In genomic region chr14:21847381-21848165, GRCm38 (mm10) we compare ENCODE assay signal across 8 mouse cellular contexts. TPM values are rescaled to one million over a fixed set of nuclear protein-coding genes. Genes with fewer than 3 reads are reported as not detected.
A peak's percentile ranks its signal among the peaks of the same experiment; 100 is the strongest.
DNase-seq lines count a peak whose midpoint lies in the region; TF ChIP-seq lines count a peak whose summit lies in the region.

No protein-coding gene starts in this region.

- intact Hi-C loops in left cerebral cortex, postnatal 4 days (cut with DNase I), result loop anchor here (10.0 kb wide), 1 partner anchor 723 kb away; no protein-coding TSS in a partner anchor

- peak; percentile 63 for DNase-seq in adrenal gland, postnatal 10 days
- DNase-seq in adrenal gland, postnatal 4 days (ENCODE audit: low spot score in 2 of 2), result no peak
- DNase-seq in MEL (ENCODE audit: low read depth, low spot score), result peak; percentile 76
- peak; percentile 91 for DNase-seq in embryo, embryonic 11 days
- DNase-seq in heart, postnatal 4 days, result peak; percentile 59
- peak; percentile 90 for DNase-seq in left cerebral cortex, postnatal 4 days
- peak; percentile 79 for DNase-seq in midbrain, embryonic 10.5 days (ENCODE audit: low spot score)
- DNase-seq in splenic B cell, adult 2 months (ENCODE audit: low read depth, low spot score), result peak; percentile 46

- no peak for TF ChIP-seq EP300 in MEL (IDR thresholded peaks at IDR 0.05; ENCODE audit: low read depth in 1 of 2, low read length in 2 of 2)

- H3K4me1 ChIP-seq in MEL (ENCODE audit: control insufficient read depth in 1 of 2, insufficient read depth in 2 of 2, low read length in 2 of 2), result peaks cover 6 to 26% of the 10 kb centered on the region in 2 experiments
- H3K4me1 ChIP-seq in midbrain, embryonic 10.5 days, result peaks cover 26% of the 10 kb centered on the region

- H3K9ac ChIP-seq in MEL (ENCODE audit: control insufficient read depth, low read depth, low read length, poor library complexity, severe bottlenecking), result peak overlapping the region; percentile 97

- under 1% methylated on average over 50 of the region's 50 CpGs for WGBS in midbrain, embryonic 10.5 days

- H3K27ac ChIP-seq in MEL (ENCODE audit: control insufficient read depth, low read depth, low read length), result peak overlapping the region; percentile 80
- peak overlapping the region; percentile 89 for H3K27ac ChIP-seq in midbrain, embryonic 10.5 days (replicated peaks)

- peaks cover 6 to 14% of the 10 kb centered on the region in 2 experiments; a peak in 3 of 4 replicates for H3K36me3 ChIP-seq in MEL (ENCODE audit: control insufficient read depth in 1 of 2, insufficient read depth in 2 of 2, low read length in 2 of 2)
- peaks cover 46% of the 10 kb centered on the region for H3K36me3 ChIP-seq in midbrain, embryonic 10.5 days
- peaks cover 7% of the 10 kb centered on the region for H3K36me3 ChIP-seq in splenic B cell, adult 2 months (ENCODE audit: control insufficient read depth, insufficient read depth, low read length, poor library complexity, severe bottlenecking)

- peaks cover 11% of the 10 kb centered on the region for H3K79me2 ChIP-seq in MEL (ENCODE audit: control insufficient read depth, insufficient read depth, low read length, poor library complexity)

- TF ChIP-seq CTCF in MEL (IDR thresholded peaks at IDR 0.05 in 2 of 3, conservative IDR thresholded peaks at IDR 0.05 in 1 of 3; ENCODE audit: control insufficient read depth in 1 of 3, insufficient read depth in 1 of 3, low read depth in 2 of 3, low read length in 3 of 3, poor library complexity in 1 of 3, severe bottlenecking in 1 of 3), result no peak

- TF ChIP-seq RAD21 in MEL (IDR thresholded peaks at IDR 0.05; ENCODE audit: low read depth, low read length), result no peak

- no peaks in the 10 kb centered on the region for H3K27me3 ChIP-seq in MEL (ENCODE audit: control insufficient read depth in 1 of 2, insufficient read depth in 2 of 2, low read length in 2 of 2)
- H3K27me3 ChIP-seq in midbrain, embryonic 10.5 days (ENCODE audit: low read depth, poor library complexity, severe bottlenecking), result no peaks in the 10 kb centered on the region
- no peaks in the 10 kb centered on the region for H3K27me3 ChIP-seq in splenic B cell, adult 2 months (ENCODE audit: control insufficient read depth, insufficient read depth, low read length, poor library complexity, severe bottlenecking)

- no peaks in the 10 kb centered on the region for H3K9me3 ChIP-seq in MEL (replicated peaks; ENCODE audit: insufficient read depth, low read length)
- no peaks in the 10 kb centered on the region for H3K9me3 ChIP-seq in midbrain, embryonic 10.5 days (replicated peaks)

- TF ChIP-seq POLR2A in MEL (IDR thresholded peaks at IDR 0.05; ENCODE audit: control insufficient read depth in 1 of 2, insufficient read depth in 1 of 2, low read depth in 1 of 2, low read length in 2 of 2, poor library complexity in 1 of 2), result peak in 1 of 2 experiments; percentile 41; a peak in 1 of 4 replicates

- H3K4me3 ChIP-seq in MEL (ENCODE audit: control insufficient read depth in 1 of 2, insufficient read depth in 1 of 2, low read depth in 2 of 2, low read length in 2 of 2), result peak overlapping the region; percentile 87 to 93
- H3K4me3 ChIP-seq in midbrain, embryonic 10.5 days, result peak overlapping the region; percentile 77

TF ChIP-seq in MEL, 35 proteins besides CTCF, POLR2A, EP300 and RAD21:
- TF ChIP-seq CHD2 (IDR thresholded peaks at IDR 0.05; ENCODE audit: low read length), result no peak
- no peak for TF ChIP-seq MAFK (IDR thresholded peaks at IDR 0.05; ENCODE audit: borderline replicate concordance, low read depth, low read length)
- TF ChIP-seq SMC3 (IDR thresholded peaks at IDR 0.05; ENCODE audit: low read depth, low read length), result no peak
- no peak; the same call in 1 of the 2 replicates for TF ChIP-seq POLR2AphosphoS2 (IDR thresholded peaks at IDR 0.05; ENCODE audit: low read length)
- TF ChIP-seq NELFE (IDR thresholded peaks at IDR 0.05; ENCODE audit: low read depth, low read length), result peak; percentile 31; the same call in 1 of the 2 replicates

RNA-seq across cellular contexts. Expression of gene Comtd1, which starts 1.2 kb away (rescaled TPM):
- 10 to 100 TPM; 39.1 to 45.7 TPM for total RNA-seq in adrenal gland, postnatal 10 days (2021)
- 10 to 100 TPM; 47.1 to 51.2 TPM for total RNA-seq in adrenal gland, postnatal 4 days (2021)
- 31.1 and 36.4 TPM in 2 replicates for total RNA-seq in MEL (2012; rRNA removed)
- polyA plus RNA-seq in MEL (2012; ENCODE audit: insufficient read depth in 1 of 2, insufficient read length in 2 of 2, low read depth in 1 of 2, low replicate concordance in 2 of 2, missing spikeins in 1 of 2), result 10 to 100 TPM in 1 of 2 experiments, not detected in 1; 35.7 TPM
- 10 to 100 TPM; 16.9 to 25.9 TPM for total RNA-seq in heart, postnatal 4 days (2021)
- 10 to 100 TPM; 41.5 to 52.5 TPM for total RNA-seq in left cerebral cortex, postnatal 4 days (2021)
- polyA plus RNA-seq in midbrain, embryonic 10.5 days (2016; fragmentation: Nextera tagmentation; extraction: Ambion mirVana), result 13.9 and 16.4 TPM in 2 replicates

RNA-seq across cellular contexts. Expression of gene Vdac2, which starts 22.5 kb away (rescaled TPM):
- total RNA-seq in adrenal gland, postnatal 10 days (2021), result 100 to 1,000 TPM; 276 to 322 TPM
- total RNA-seq in adrenal gland, postnatal 4 days (2021), result 100 to 1,000 TPM; 256 to 257 TPM
- total RNA-seq in MEL (2012; rRNA removed), result 247 and 248 TPM in 2 replicates
- 100 to 1,000 TPM in 1 of 2 experiments, 10 to 100 TPM in 1; 74.9 to 327 TPM for polyA plus RNA-seq in MEL (2012; ENCODE audit: insufficient read depth in 1 of 2, insufficient read length in 2 of 2, low read depth in 1 of 2, low replicate concordance in 2 of 2, missing spikeins in 1 of 2)
- 100 to 1,000 TPM; 606 to 622 TPM for total RNA-seq in heart, postnatal 4 days (2021)
- 100 to 1,000 TPM; 182 to 185 TPM for total RNA-seq in left cerebral cortex, postnatal 4 days (2021)
- 287 and 301 TPM in 2 replicates for polyA plus RNA-seq in midbrain, embryonic 10.5 days (2016; fragmentation: Nextera tagmentation; extraction: Ambion mirVana)

Comparison
In these comparisons a context has a peak if more than half of its experiments do, and no peak if none do; other contexts are left out.
1. DNase-seq: peak in adrenal gland, postnatal 10 days (single experiment), MEL (single experiment), embryo, embryonic 11 days (single experiment), heart, postnatal 4 days (single experiment), left cerebral cortex, postnatal 4 days (single experiment), midbrain, embryonic 10.5 days (single experiment) and splenic B cell, adult 2 months (single experiment); none in adrenal gland, postnatal 4 days (0 of 2).